Mouse (Mus musculus): Measurements from ENCODE around the gene Tnrc6a. TPM values are rescaled to one million over a fixed set of nuclear protein-coding genes. Genes with fewer than 3 reads are reported as not detected.

Tnrc6a gene
- total and polyA plus RNA-seq, 3 experiments, result 52.0 to 106 (median 72.4) TPM

DNA sequence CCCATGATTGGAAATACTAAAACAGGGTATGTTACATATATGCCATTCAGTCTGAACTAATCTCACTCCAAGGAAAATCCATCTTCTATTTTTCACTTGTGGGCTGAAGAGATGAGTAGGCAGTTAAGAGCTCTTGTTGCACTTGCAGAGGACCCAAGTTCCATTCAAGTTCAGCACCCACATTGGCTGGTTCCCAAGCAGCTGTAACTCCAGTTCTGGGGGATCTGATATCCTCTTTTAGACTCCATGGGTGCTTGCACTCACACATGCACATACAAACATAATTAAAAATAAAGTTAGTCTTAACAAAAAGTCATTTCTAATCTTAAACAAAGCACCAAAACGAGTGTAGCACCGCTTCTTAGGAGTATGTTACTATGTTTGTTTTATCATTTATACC, 5.4 kb downstream of the Tnrc6a start:
- ATAC-seq (ENCODE audit: extremely low read depth, insufficient number of reproducible peaks, low FRiP score, poor library complexity, severe bottlenecking) (no peak), DNase-seq (ENCODE audit: low spot score) (no peak)
- Histone ChIP-seq H3K4me3 (ENCODE audit: low read depth, low read length) (no peak overlapping the region), H3K36me3 (replicated peaks) (peaks cover 67% of the 10 kb centered on the region), H3K27me3 (ENCODE audit: insufficient read depth, low read length) (no peaks in the 10 kb centered on the region), H3K4me1 (ENCODE audit: insufficient read depth, low read depth, low read length) (peaks cover 44% of the 10 kb centered on the region), H3K9me3 (replicated peaks) (no peaks in the 10 kb centered on the region)
- TF ChIP-seq GATA1 (IDR thresholded peaks at IDR 0.05; ENCODE audit: borderline replicate concordance, low read length), result no peak
- no peak for TF ChIP-seq POLR2AphosphoS5 (IDR thresholded peaks at IDR 0.05; ENCODE audit: insufficient replicate concordance, low read depth, low read length)
- no peak for TF ChIP-seq GATA2 (IDR thresholded peaks at IDR 0.05; ENCODE audit: borderline replicate concordance, low read depth, low read length)
- no peak for TF ChIP-seq CTCF (IDR thresholded peaks at IDR 0.05; ENCODE audit: low read depth, low read length)
- TF ChIP-seq TAL1 (conservative IDR thresholded peaks at IDR 0.05; ENCODE audit: low read depth, low read length), result no peak

GRCm38 (mm10) chr7:123130198-123130597, 6.5 kb downstream of the Tnrc6a start:
- H3K4me1 ChIP-seq (ENCODE audit: insufficient read depth, low read depth, low read length), result peaks cover 49% of the 10 kb centered on the region
- no peaks in the 10 kb centered on the region for H3K9me3 ChIP-seq (replicated peaks)
- no peaks in the 10 kb centered on the region for H3K27me3 ChIP-seq (ENCODE audit: insufficient read depth, low read length)
- no peak for TF ChIP-seq GATA1 (IDR thresholded peaks at IDR 0.05; ENCODE audit: borderline replicate concordance, low read length)
- no peak for TF ChIP-seq TAL1 (conservative IDR thresholded peaks at IDR 0.05; ENCODE audit: low read depth, low read length)
- TF ChIP-seq CTCF (IDR thresholded peaks at IDR 0.05; ENCODE audit: low read depth, low read length), result no peak
- TF ChIP-seq GATA2 (IDR thresholded peaks at IDR 0.05; ENCODE audit: borderline replicate concordance, low read depth, low read length), result no peak
- no peak for TF ChIP-seq POLR2AphosphoS5 (IDR thresholded peaks at IDR 0.05; ENCODE audit: insufficient replicate concordance, low read depth, low read length)
- H3K4me3 ChIP-seq (ENCODE audit: low read depth, low read length), result no peak overlapping the region
- H3K36me3 ChIP-seq (replicated peaks), result peaks cover 77% of the 10 kb centered on the region
- DNase-seq (ENCODE audit: low spot score) (no peak), ATAC-seq (ENCODE audit: extremely low read depth, insufficient number of reproducible peaks, low FRiP score, poor library complexity, severe bottlenecking) (no peak)

- Histone ChIP-seq H3K4me3 (ENCODE audit: low read depth, low read length) (no peak overlapping the region), H3K27me3 (ENCODE audit: insufficient read depth, low read length) (no peaks in the 10 kb centered on the region), H3K4me1 (ENCODE audit: insufficient read depth, low read depth, low read length) (peaks cover 38% of the 10 kb centered on the region), H3K36me3 (replicated peaks) (peaks cover 86% of the 10 kb centered on the region), H3K9me3 (replicated peaks) (no peaks in the 10 kb centered on the region)
- no peak for DNase-seq (ENCODE audit: low spot score)
- ATAC-seq (ENCODE audit: extremely low read depth, insufficient number of reproducible peaks, low FRiP score, poor library complexity, severe bottlenecking), result no peak
- TF ChIP-seq TAL1 (conservative IDR thresholded peaks at IDR 0.05; ENCODE audit: low read depth, low read length), result no peak
- TF ChIP-seq POLR2AphosphoS5 (IDR thresholded peaks at IDR 0.05; ENCODE audit: insufficient replicate concordance, low read depth, low read length), result no peak
- TF ChIP-seq GATA1 (IDR thresholded peaks at IDR 0.05; ENCODE audit: borderline replicate concordance, low read length), result no peak
- no peak for TF ChIP-seq CTCF (IDR thresholded peaks at IDR 0.05; ENCODE audit: low read depth, low read length)
- TF ChIP-seq GATA2 (IDR thresholded peaks at IDR 0.05; ENCODE audit: borderline replicate concordance, low read depth, low read length), result no peak
These were observed 8.7 kb downstream of the Tnrc6a start for GRCm38 (mm10) chr7:123132401-123132800.

GRCm38 (mm10) chr7:123134876-123135275, 11.2 kb downstream of the Tnrc6a start:
- Histone ChIP-seq H3K27me3 (ENCODE audit: insufficient read depth, low read length) (no peaks in the 10 kb centered on the region), H3K36me3 (replicated peaks) (peaks cover 89% of the 10 kb centered on the region), H3K4me3 (ENCODE audit: low read depth, low read length) (no peak overlapping the region), H3K9me3 (replicated peaks) (peaks cover 10% of the 10 kb centered on the region), H3K4me1 (ENCODE audit: insufficient read depth, low read depth, low read length) (peaks cover 24% of the 10 kb centered on the region)
- ATAC-seq (ENCODE audit: extremely low read depth, insufficient number of reproducible peaks, low FRiP score, poor library complexity, severe bottlenecking), result no peak
- DNase-seq (ENCODE audit: low spot score), result no peak
- no peak for TF ChIP-seq GATA2 (IDR thresholded peaks at IDR 0.05; ENCODE audit: borderline replicate concordance, low read depth, low read length)
- TF ChIP-seq GATA1 (IDR thresholded peaks at IDR 0.05; ENCODE audit: borderline replicate concordance, low read length), result no peak
- TF ChIP-seq POLR2AphosphoS5 (IDR thresholded peaks at IDR 0.05; ENCODE audit: insufficient replicate concordance, low read depth, low read length), result no peak
- no peak for TF ChIP-seq CTCF (IDR thresholded peaks at IDR 0.05; ENCODE audit: low read depth, low read length)
- TF ChIP-seq TAL1 (conservative IDR thresholded peaks at IDR 0.05; ENCODE audit: low read depth, low read length), result no peak

DNA sequence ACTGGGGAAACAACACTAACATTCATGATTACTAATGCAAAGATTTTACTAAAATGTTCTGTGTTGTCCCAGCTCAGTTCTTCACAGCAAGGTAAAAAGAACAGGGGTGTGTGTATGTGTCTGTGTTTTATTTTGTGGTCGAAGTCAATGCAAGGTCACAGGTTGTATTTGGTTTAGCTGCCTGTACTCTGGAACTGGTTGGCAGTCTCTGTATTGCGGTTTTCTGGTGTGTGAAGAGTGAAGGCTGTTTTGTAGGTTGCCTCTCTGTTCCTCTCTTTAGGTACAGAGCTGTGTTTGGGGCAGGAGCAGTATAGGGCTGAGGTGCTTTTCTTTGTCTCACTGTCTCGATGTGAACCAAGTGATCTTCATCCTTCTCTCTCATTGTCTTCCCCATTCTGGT, 12.0 kb downstream of the Tnrc6a start:
- Histone ChIP-seq H3K9me3 (replicated peaks) (peaks cover 13% of the 10 kb centered on the region), H3K4me1 (ENCODE audit: insufficient read depth, low read depth, low read length) (peaks cover 16% of the 10 kb centered on the region), H3K27me3 (ENCODE audit: insufficient read depth, low read length) (no peaks in the 10 kb centered on the region), H3K4me3 (ENCODE audit: low read depth, low read length) (no peak overlapping the region), H3K36me3 (replicated peaks) (peaks cover 88% of the 10 kb centered on the region)
- TF ChIP-seq GATA1 (IDR thresholded peaks at IDR 0.05; ENCODE audit: borderline replicate concordance, low read length) (no peak), GATA2 (IDR thresholded peaks at IDR 0.05; ENCODE audit: borderline replicate concordance, low read depth, low read length) (no peak), POLR2AphosphoS5 (IDR thresholded peaks at IDR 0.05; ENCODE audit: insufficient replicate concordance, low read depth, low read length) (no peak), TAL1 (conservative IDR thresholded peaks at IDR 0.05; ENCODE audit: low read depth, low read length) (no peak), CTCF (IDR thresholded peaks at IDR 0.05; ENCODE audit: low read depth, low read length) (no peak)
- no peak for DNase-seq (ENCODE audit: low spot score)
- no peak for ATAC-seq (ENCODE audit: extremely low read depth, insufficient number of reproducible peaks, low FRiP score, poor library complexity, severe bottlenecking)

DNA sequence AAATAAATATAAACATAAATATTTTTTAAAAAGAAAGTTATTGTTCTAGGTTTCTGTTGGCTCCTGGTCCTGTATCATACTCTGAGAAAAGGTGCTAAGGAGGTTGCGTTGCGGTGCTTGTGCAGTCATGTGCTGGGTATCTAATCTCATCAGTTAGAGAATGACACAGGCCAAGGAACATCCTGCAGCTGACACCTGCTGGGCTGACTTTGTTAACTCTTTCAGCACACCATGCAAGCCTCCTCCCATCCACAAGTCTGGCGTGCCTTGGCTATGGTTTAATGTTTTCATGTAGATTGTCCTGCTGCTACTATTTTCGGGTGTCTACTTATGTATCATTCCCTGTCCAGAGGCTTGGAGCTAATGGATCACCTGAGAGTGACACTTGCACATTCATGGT, 14.3 kb downstream of the Tnrc6a start:
- no peak for ATAC-seq (ENCODE audit: extremely low read depth, insufficient number of reproducible peaks, low FRiP score, poor library complexity, severe bottlenecking)
- peaks cover 87% of the 10 kb centered on the region for H3K36me3 ChIP-seq (replicated peaks)
- no peak for DNase-seq (ENCODE audit: low spot score)
- peaks cover 13% of the 10 kb centered on the region for H3K9me3 ChIP-seq (replicated peaks)
- H3K27me3 ChIP-seq (ENCODE audit: insufficient read depth, low read length), result no peaks in the 10 kb centered on the region
- H3K4me3 ChIP-seq (ENCODE audit: low read depth, low read length), result no peak overlapping the region
- peaks cover 14% of the 10 kb centered on the region for H3K4me1 ChIP-seq (ENCODE audit: insufficient read depth, low read depth, low read length)
- TF ChIP-seq GATA1 (IDR thresholded peaks at IDR 0.05; ENCODE audit: borderline replicate concordance, low read length), result no peak
- no peak for TF ChIP-seq GATA2 (IDR thresholded peaks at IDR 0.05; ENCODE audit: borderline replicate concordance, low read depth, low read length)
- no peak for TF ChIP-seq TAL1 (conservative IDR thresholded peaks at IDR 0.05; ENCODE audit: low read depth, low read length)
- TF ChIP-seq POLR2AphosphoS5 (IDR thresholded peaks at IDR 0.05; ENCODE audit: insufficient replicate concordance, low read depth, low read length), result no peak
- TF ChIP-seq CTCF (IDR thresholded peaks at IDR 0.05; ENCODE audit: low read depth, low read length), result no peak

Data from G1E (cell line).